Mouse (Mus musculus): ENCODE measurements around the gene Rnase1.

The Rnase1 gene

DNA sequence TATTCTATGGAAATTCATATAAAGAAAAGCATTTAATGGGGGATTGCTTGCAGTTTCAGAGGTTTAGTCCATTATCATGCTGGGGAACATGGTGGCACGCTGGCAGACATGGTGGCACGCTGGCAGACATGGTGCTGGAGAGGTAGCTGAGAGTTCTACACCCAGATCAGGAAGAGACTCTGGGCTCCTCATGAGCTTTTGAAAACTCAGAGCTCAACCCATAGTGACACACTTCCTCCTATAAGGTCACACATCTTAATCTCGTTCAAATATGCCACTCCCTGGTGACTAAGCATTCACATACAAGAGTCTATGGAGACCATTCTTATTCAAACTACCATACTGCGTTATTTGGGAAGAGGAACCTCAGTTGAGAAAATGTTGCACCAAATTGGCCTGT, 14.2 kb downstream of the Rnase1 start:
- DNase-seq: no peak

- no peak for DNase-seq
These were observed 15.3 kb downstream of the Rnase1 start for GRCm38 (mm10) chr14:51131086-51131815.

GRCm38 (mm10) chr14:51130315-51130940, 16.2 kb downstream of the Rnase1 start:
- no peak for DNase-seq

- no peak for DNase-seq
These were observed 17.0 kb downstream of the Rnase1 start for GRCm38 (mm10) chr14:51129624-51129975.

DNA sequence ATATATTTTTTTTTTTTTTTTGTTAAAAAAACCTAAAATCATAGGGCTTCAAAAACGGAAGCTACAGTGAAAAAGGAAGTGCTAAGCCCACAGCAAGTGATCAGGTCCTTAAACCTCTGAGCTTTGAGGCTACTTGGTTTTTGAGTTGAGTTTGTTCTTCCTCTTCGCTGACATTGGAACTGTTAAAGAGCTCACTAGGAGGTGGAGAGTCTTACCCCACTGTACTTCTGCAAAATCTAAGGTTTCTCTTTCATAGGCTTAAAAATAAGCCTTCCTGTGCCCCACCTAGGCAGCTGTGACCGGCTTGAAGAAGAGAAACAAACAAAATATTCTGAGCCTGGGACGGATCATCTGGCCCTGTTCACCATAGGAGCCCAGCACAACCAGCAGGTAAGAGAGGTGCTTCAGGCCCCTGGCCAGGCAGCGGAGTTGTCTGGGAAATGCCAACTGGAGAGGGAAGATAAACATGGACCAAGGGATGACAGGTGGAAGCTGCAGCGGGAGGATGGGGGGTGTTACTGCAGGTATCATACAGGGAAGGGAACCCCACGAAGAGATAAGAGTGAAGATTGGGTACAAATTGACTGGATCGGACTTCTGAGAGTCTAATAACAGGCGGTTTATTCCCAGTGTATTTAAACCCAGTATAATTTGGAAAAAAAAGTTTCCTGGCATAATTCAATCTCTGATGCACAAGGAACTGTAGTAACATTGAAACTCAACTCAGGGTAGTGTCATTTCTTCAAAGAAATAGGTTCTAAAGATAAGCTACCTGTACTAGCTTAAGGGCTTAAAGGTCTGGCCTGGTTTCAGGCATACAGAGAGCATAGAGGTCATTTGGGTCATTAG, 17.6 kb downstream of the Rnase1 start:
- no peak for DNase-seq

DNA sequence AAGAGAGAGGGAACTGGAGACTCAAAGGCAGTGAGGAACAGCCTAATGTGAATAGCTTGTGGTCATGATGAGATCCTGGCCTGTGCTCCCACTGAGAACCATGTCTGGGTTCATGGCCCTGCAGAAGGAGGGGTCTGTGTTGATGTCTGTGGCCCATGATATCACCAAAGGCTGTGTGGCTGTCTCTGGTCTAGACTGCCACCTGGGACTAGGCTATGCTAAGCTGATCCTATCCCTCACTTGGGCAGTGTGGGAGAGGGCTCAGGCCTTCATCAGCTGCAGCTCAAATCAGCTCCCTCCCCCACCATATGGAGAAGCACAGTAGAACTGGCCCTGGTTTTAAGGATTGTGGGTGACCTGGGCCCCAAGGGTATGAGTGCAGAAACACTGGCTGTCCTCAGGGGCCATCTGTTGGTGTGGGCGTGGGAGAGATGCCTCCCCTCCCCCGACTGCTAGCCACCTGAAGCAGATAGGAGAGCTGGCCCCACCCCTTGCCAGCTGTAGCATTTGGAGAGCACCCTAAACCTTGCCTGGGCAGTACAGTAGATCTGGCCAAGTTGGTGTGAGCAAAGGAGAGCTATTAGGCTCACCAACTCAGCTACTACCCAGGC, 18.8 kb downstream of the Rnase1 start:
- no peak for DNase-seq

GRCm38 (mm10) chr14:51125684-51126083, 20.9 kb downstream of the Rnase1 start:
- DNase-seq: no peak

DNA sequence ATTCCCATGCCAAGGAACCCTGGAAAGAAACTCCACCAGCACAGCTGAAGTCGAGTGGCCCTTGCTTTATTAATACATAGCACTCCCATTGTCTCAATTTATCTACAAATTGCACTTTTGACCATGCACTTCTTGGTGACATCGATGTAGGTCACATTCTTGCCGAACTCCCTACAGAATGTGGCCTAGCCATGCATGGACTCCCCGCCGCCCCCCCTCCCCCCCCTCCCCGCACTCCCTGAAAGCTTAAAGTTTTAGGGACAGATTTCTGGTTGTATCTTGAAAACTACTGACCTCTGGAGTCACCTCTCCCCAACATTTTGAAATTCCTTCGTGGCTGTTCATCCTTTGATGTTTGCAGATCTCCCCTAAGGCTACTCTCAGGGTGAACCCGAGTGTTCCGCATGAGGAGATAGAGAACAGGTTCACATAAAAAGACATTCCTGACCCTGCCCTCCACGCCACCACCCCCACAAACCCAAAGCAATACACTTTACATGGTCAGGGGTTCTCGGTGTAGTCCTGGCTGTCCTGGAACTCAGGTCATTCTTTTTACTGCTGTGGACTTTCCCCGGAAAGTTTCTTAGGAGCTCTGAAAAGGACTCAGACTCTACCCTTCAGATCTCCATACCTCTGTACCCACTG, 32.5 kb downstream of the Rnase1 start, which contains the start of gene Eddm3b:
Gene Eddm3b (plus strand): TSS at position 511 of the 645 bp plus-strand sequence.
- no peak for DNase-seq

DNA sequence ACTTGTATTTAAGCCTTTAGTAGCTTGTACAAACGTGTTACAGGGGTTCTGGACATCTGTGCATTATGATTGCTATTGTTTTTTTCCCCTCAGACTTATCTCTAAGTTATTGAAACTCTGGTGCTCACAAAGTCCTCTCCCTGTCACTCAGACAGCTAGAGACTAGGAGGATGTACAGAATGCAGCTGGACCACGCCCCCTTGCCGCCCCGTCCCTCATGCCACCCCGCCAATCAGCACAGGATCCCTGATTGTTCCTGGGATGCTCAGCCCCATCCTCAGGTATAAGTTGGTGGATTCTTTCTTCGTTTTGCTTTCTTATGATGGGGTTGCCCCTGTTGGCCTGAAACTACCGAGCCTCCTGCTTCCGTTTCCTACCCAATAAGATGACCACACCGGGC, 33.1 kb downstream of the Rnase1 start:
- DNase-seq: no peak

GRCm38 (mm10) chr14:51111966-51112365, 34.6 kb downstream of the Rnase1 start:
- no peak for DNase-seq

DNA sequence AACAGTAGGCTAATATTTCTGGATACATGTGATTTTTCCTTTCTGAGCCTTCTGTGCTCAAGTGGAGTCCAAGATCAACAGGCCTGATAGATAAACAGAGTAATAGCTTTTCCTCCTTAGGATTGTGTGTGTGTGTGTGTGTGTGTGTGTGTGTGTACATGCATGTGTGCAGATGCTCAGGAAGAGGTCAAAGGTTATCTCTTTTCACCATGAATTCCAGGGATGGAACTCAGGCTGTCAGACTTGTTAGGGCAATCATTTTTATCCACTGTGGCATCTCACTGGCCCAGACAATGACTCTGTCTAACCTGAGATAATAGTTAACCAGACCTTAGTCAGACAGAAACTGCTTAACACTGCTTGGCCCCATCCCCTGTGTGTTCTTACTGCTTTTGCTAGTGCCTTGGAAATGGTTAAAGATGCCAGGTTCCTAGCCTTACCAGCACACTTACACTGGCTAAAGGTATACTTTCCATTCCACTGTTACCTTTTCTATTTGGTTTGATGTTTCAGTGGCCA, 40.1 kb downstream of the Rnase1 start:
- DNase-seq: no peak

GRCm38 (mm10) chr14:51104366-51104765, 42.2 kb downstream of the Rnase1 start:
- no peak for DNase-seq

- DNase-seq: peak; percentile 84
These were observed 43.4 kb downstream of the Rnase1 start for GRCm38 (mm10) chr14:51103217-51103616.

DNA sequence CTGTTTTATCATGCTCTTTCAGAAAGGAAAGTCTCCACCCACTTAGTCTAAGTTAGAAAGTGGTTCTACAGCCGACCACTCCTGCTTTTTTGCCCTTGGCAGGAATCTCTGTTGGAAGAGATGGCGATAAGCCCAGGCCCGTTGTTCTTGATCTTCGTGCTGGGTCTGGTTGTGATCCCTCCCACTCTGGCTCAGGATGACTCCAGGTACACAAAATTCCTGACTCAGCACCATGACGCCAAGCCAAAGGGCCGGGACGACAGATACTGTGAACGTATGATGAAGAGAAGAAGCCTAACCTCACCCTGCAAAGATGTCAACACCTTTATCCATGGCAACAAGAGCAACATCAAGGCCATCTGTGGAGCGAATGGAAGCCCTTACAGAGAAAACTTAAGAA, 45.3 kb downstream of the Rnase1 start:
- no peak for DNase-seq

GRCm38 (mm10) chr14:51098921-51099320, 47.7 kb downstream of the Rnase1 start:
- DNase-seq: no peak

GRCm38 (mm10) chr14:51098300-51098699, 48.3 kb downstream of the Rnase1 start:
- DNase-seq: peak; percentile 67

DNA sequence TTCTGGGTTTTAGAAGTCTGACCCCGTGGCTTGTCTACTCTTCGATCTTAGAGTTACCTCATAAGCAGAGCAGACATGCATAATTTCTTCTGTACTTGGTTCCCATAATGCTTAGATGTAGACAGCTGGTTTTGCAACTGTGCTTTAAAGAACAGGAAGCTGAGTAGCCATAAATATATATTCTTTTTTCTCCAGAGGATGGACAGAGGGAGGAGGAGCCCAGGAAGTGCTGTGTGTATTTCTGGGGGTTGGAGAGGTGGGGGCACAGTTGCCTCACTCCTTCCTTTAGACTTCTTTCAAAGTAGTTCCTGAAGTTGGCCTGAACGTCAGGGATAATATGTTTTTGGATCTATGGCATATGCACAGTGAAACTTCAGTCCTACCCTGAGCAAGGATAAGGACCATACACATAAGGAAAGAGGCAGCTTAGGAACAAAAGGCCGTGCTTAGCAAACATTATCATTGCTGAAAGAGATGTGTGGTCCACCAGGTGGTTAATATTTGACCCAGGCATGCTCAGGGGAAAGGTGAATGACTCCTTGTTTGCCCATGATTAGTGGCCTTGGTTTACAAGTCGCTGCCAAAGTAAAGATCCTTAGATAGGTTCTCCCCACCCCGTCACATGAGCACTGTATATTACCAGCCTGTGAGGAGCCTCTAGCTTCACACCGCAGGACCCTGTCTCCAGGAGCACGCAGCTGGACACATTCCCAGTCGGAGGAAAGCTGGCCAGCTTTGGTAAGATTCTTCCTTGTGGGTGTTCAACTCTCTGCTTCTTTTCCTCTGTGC, 50.7 kb downstream of the Rnase1 start:
- DNase-seq: no peak

All from thymus, postnatal 4 days (tissue).